Mouse (Mus musculus) hindbrain, embryonic 12.5 days (tissue): ENCODE measurements around the gene Lef1. TPM values are rescaled to one million over a fixed set of nuclear protein-coding genes. Genes with fewer than 3 reads are reported as not detected.

Experiments used
- ATAC-seq: fragments of 200-750 bp; cut with Nextera tagmentation; 2 replicates; pipeline ENCODE4 v1.8.0; 2017; ENCODE audit warnings: moderate TSS enrichment; ENCODE audit not compliant: low FRiP score
- H3K27ac ChIP-seq: fragments of 300-500 bp; sonication (generic); 2 replicates; pipeline ENCODE4 v1.5.1; 2016; ENCODE audit warnings: mild to moderate bottlenecking
- H3K27me3 ChIP-seq: fragments of 300-500 bp; sonication (generic); 2 replicates; pipeline ENCODE4 v1.6.1; 2016; ENCODE audit warnings: mild to moderate bottlenecking
- H3K36me3 ChIP-seq: fragments of 300-500 bp; sonication (generic); 2 replicates; pipeline ENCODE4 v1.6.1; 2016; ENCODE audit warnings: mild to moderate bottlenecking
- H3K4me1 ChIP-seq: fragments of 300-500 bp; sonication (generic); 2 replicates; pipeline ENCODE4 v1.6.1; 2016
- H3K4me2 ChIP-seq: fragments of 300-500 bp; sonication (generic); replicated peaks from 2 replicates; pipeline ENCODE4 v1.6.1; 2016; ENCODE audit warnings: mild to moderate bottlenecking
- H3K4me3 ChIP-seq: fragments of 300-500 bp; sonication (generic); 2 replicates; pipeline ENCODE4 v1.5.1; 2016; ENCODE audit warnings: mild to moderate bottlenecking
- H3K9ac ChIP-seq: fragments of 300-500 bp; sonication (generic); 2 replicates; pipeline ENCODE4 v1.6.1; 2016; ENCODE audit warnings: mild to moderate bottlenecking, moderate library complexity
- H3K9me3 ChIP-seq: fragments of 300-500 bp; sonication (generic); replicated peaks from 2 replicates; pipeline ENCODE4 v1.6.1; 2016; ENCODE audit warnings: mild to moderate bottlenecking
- WGBS: fragments of 180-500 bp; shearing (Covaris S2); methylation state at CpG from one replicate; pipeline ENCODE4 v1.1.7; 2016; 5-methylcytosine and 5-hydroxymethylcytosine counted together
- polyA plus RNA-seq: library from polyadenylated mRNA; unstranded; fragments of >200 nt; fragmentation: Nextera tagmentation; extraction: Ambion mirVana; gene quantifications from 2 replicates; pipeline ENCODE4 v1.2.1, GENCODE M21; 2016

The Lef1 gene
- 31.9 and 33.6 TPM in 2 replicates for polyA plus RNA-seq

DNA sequence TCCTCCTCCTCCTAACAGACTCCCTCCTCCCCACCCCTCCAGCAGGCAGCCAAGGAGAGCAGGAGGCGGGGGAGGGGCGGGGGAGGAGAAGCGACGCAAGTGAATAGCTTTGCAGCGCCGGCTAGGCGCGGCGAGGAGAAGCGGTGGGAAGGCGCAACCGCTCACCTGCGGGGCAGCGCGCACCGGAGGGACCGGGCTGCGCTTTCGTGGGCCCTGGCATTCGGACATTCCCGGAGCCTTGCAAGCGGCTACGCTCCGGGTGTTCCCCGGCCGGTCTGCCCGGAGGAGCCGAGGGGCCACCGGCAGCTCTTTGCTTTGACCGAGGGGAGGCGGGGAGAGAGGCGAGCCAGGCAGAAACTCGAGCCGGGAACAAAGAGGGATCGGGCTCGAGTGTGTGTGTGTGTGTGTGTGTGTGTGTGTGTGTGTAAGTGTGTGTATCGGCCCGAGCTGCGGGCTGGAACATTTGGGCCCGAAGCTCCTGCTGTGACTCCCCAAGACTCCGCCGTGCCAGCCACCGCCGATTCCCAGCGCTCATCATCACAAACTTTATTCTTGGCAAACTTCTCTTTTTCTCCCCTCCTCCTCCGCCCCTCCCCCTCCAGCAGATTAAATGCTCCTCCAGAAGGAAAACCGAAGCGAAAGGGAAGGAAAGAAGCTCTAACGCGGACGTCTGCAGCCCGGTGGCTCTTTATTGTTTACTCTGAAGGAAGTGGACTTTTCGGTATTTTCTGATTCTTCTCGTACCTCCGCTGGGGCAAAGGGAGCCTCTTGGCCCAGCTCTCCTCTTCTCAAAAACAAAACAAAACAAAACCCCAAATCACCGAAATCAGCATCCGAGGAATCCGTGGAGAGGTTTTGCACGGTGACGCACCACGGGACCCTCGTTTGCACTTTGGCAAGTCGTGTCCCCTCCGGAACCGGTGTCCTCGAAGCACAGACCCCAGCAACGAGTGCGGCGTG is at the start of gene Lef1:
Gene Lef1 (plus strand): TSS at position 281 of the 960 bp plus-strand sequence.
- Histone ChIP-seq H3K9me3 (no peaks in the 10 kb centered on the region), H3K4me1 (peaks cover 50% of the 10 kb centered on the region), H3K4me2 (peak within 1 kb of the TSS; percentile 78), H3K36me3 (no peaks in the 10 kb centered on the region), H3K27ac (peak within 1 kb of the TSS; percentile 57), H3K9ac (peak within 1 kb of the TSS; percentile 71), H3K27me3 (peaks cover 60% of the 10 kb centered on the region), H3K4me3 (peak within 1 kb of the TSS; percentile 55)
- peak; percentile 49 for ATAC-seq
- WGBS: under 1% methylated on average over 67 of the region's 69 CpGs

DNA sequence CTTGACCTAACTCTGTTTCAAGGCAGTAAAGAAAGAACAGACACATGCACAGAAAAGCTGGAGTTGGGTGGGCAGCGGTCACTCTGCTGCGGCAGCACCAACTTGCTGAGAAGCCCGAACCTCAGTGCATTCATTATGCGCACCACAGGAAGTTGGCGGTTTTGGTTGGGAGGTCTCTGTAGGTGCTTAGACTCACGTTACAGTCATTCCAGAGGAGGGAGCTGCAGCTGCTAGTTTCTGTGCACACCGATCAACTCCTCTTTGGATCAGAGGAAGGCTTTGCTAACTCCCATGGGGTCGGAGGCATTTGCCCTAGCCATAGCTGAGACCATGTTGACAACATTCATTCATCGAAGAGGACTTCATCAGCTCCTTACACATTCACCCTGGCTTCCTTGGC is 45.3 kb upstream of the Lef1 start:
- WGBS: 82% methylated on average over 9 of the region's 9 CpGs
- Histone ChIP-seq H3K27me3 (no peaks in the 10 kb centered on the region), H3K27ac (no peak overlapping the region), H3K36me3 (no peaks in the 10 kb centered on the region), H3K4me1 (no peaks in the 10 kb centered on the region), H3K4me2 (no peak overlapping the region), H3K9me3 (no peaks in the 10 kb centered on the region), H3K4me3 (no peak overlapping the region), H3K9ac (no peak overlapping the region)
- no peak for ATAC-seq

DNA sequence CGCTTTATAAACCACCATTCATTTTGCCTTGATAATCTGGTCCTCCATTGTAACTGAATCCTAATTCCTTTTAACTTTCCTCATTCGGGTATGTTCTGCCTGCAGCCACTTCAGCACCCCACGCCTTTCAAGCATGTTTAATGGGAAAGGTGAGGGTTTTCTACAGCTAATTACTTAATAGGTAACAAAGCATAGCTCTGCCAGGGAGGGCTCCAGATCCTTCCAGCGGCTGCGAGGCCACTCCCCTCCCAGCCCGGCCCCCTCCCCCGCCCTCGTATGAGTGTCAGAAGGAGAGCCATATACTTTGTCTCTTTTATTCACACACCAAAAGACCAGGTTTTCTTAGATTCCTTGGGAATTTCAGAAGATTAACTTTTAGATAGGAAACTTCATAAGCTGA is 44.1 kb upstream of the Lef1 start:
- no peak overlapping the region for H3K9ac ChIP-seq
- no peaks in the 10 kb centered on the region for H3K4me1 ChIP-seq
- no peak overlapping the region for H3K4me2 ChIP-seq
- 34% methylated on average over 8 of the region's 8 CpGs for WGBS
- no peak for ATAC-seq
- no peaks in the 10 kb centered on the region for H3K9me3 ChIP-seq
- no peak overlapping the region for H3K27ac ChIP-seq
- H3K36me3 ChIP-seq: no peaks in the 10 kb centered on the region
- no peaks in the 10 kb centered on the region for H3K27me3 ChIP-seq
- no peak overlapping the region for H3K4me3 ChIP-seq

DNA sequence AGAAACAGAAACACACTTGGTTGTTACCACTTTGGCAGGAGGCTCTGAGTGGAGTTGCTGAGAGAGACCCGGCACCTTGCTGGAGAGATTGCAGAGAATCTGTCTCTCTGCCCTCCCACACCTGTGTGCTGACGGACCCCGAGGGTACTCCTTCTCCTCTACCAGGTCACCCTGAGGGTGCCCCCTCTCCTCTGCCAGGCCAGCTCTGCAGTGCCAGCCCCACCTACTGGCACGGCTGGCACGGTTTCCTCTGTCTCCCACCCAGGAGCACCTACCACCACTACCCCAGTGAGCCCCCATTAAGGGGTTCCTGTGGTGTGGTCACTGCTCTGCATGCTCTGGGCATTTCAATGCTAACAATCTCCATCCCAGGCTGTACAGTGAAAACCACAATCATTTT is 42.3 kb upstream of the Lef1 start:
- H3K4me1 ChIP-seq: no peaks in the 10 kb centered on the region
- no peaks in the 10 kb centered on the region for H3K27me3 ChIP-seq
- no peak overlapping the region for H3K4me2 ChIP-seq
- 89% methylated on average over 5 of the region's 5 CpGs for WGBS
- no peak for ATAC-seq
- no peak overlapping the region for H3K27ac ChIP-seq
- no peaks in the 10 kb centered on the region for H3K9me3 ChIP-seq
- no peak overlapping the region for H3K9ac ChIP-seq
- no peaks in the 10 kb centered on the region for H3K36me3 ChIP-seq
- H3K4me3 ChIP-seq: no peak overlapping the region

DNA sequence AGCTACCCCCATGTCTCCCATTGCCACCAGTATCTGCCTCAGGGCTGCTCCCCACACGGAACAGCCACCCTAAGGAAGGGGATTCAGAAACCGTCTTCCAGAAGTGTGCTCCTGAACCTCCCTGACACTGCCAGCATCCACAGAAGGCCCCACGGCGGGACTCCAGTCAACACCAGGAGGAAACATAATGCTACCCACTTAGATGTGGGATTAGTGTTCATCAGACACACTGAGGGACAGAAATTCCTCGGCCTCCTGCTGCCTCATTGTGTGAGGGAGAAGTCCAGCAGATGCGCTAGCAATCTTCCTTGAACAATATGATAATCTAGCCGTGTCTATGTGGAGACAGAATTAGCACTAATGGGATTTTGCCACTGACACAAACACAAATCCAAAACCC is 40.1 kb upstream of the Lef1 start:
- no peak for ATAC-seq
- H3K4me1 ChIP-seq: no peaks in the 10 kb centered on the region
- no peak overlapping the region for H3K9ac ChIP-seq
- no peaks in the 10 kb centered on the region for H3K36me3 ChIP-seq
- H3K27me3 ChIP-seq: no peaks in the 10 kb centered on the region
- H3K27ac ChIP-seq: no peak overlapping the region
- H3K9me3 ChIP-seq: no peaks in the 10 kb centered on the region
- H3K4me3 ChIP-seq: no peak overlapping the region
- WGBS: 49% methylated on average over 7 of the region's 7 CpGs
- no peak overlapping the region for H3K4me2 ChIP-seq

DNA sequence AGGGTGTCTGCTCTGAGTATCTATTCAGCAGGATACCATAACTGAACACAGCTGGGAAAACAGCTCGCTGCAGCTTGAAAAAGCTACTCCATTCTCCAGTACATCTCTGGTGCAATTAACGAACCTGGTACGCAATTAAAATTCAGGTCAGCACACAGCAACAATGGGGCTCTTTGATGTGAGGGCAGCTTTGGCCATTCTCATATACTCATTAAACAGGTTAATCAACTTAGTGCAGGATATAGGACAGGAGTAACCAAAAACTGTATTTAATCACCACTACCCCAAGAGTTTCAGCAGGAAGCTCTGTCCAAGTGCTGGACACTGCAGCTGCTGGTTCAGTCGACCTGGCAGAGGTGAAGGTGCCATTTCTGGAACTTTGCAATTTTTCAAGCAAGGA is 37.6 kb upstream of the Lef1 start:
- Histone ChIP-seq H3K27me3 (no peaks in the 10 kb centered on the region), H3K4me2 (no peak overlapping the region), H3K4me1 (no peaks in the 10 kb centered on the region), H3K36me3 (no peaks in the 10 kb centered on the region), H3K9ac (no peak overlapping the region), H3K4me3 (no peak overlapping the region), H3K27ac (no peak overlapping the region), H3K9me3 (no peaks in the 10 kb centered on the region)
- ATAC-seq: no peak
- WGBS: 68% methylated on average over 4 of the region's 4 CpGs

DNA sequence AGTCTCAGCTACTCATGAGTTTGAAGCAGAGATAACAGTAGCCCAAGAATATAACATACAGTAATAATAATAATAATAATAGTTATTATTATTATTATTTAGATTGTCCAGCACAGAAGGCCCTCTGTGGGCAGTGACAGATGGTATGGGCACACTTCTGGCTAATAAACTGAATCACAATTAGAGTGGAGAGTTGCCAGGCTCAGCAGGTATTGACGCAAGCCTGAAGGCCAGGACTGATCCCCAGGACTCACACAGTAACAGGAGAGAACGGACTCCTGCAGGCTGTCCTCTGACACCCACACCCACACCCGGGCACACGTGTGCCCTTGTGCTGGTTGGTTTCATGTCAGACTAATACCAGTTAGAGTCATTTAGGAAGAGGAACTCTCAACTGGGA is 36.3 kb upstream of the Lef1 start:
- no peak overlapping the region for H3K4me2 ChIP-seq
- no peak overlapping the region for H3K27ac ChIP-seq
- no peaks in the 10 kb centered on the region for H3K27me3 ChIP-seq
- WGBS: 82% methylated on average over 4 of the region's 4 CpGs
- no peaks in the 10 kb centered on the region for H3K9me3 ChIP-seq
- no peak overlapping the region for H3K9ac ChIP-seq
- no peak overlapping the region for H3K4me3 ChIP-seq
- no peaks in the 10 kb centered on the region for H3K4me1 ChIP-seq
- no peak for ATAC-seq
- H3K36me3 ChIP-seq: no peaks in the 10 kb centered on the region

DNA sequence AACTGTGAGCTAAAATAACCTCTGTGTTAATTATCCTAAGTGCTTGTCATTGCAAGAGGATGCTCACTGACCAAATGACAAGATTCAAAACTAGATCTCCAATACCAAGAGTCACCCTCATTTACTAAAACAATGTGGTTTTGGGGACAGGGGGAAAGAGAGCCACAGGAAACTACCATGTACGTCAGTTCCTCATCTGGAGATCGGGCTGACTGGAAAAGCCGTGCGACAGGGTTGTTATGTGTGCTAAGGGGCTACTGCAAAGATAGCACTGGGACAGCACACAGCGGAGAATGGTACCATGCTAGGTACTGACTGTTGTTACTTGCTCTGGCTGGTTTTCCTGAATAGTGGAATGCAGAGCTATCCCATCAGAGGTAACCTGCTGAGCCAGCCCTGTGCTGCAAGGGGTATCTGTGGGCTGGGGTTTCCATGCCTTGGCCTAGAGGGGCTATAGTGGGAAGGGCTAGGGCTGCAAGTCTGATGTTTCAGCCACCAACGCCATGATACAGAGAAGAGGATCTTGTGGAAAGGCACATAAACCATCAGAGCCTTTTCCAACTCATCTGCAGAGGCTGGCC is 32.1 kb upstream of the Lef1 start:
- no peak overlapping the region for H3K4me2 ChIP-seq
- WGBS: 88% methylated on average over 6 of the region's 6 CpGs
- no peaks in the 10 kb centered on the region for H3K27me3 ChIP-seq
- ATAC-seq: no peak
- H3K4me3 ChIP-seq: no peak overlapping the region
- no peaks in the 10 kb centered on the region for H3K9me3 ChIP-seq
- H3K9ac ChIP-seq: no peak overlapping the region
- no peak overlapping the region for H3K27ac ChIP-seq
- no peaks in the 10 kb centered on the region for H3K4me1 ChIP-seq
- no peaks in the 10 kb centered on the region for H3K36me3 ChIP-seq

DNA sequence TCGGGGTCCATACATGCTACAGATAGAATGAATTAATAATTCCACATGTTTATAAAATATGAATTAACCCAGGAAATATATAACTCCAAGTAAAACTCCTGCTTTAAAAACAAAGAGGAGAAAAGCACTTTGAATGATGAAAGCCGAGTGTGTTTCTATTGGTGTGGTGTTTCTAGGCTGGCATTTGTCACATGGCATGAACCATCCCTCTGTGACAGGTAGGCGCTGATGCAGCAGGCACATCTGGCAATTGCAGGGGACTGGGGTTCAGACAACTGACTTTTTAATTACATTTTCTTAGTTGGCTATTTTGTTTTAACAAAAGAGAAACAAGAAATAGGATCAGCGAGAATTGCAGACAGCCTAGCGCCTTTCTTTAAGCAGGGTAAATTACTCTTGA is 31.6 kb upstream of the Lef1 start:
- Histone ChIP-seq H3K27me3 (no peaks in the 10 kb centered on the region), H3K27ac (no peak overlapping the region), H3K4me3 (no peak overlapping the region), H3K9me3 (no peaks in the 10 kb centered on the region), H3K4me1 (no peaks in the 10 kb centered on the region), H3K9ac (no peak overlapping the region), H3K36me3 (no peaks in the 10 kb centered on the region), H3K4me2 (no peak overlapping the region)
- ATAC-seq: no peak
- 83% methylated on average over 5 of the region's 5 CpGs for WGBS

DNA sequence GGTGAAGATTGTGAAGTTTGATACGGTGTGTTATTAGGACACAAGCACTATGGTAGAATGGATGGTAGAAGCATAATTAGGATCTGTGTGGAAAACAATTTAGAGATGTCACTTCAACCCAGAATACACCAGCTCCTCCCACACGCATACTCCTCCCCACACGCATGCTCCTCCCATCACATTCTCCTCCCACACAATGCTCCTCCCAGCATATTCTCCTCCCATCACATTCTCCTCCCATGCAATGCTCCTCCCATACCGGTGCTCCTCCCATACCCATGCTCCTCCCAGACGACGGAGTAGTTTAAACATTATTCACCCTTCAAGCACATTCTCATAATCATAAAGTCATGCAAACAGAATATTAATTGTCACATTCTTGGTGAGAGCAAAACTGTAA is 26.5 kb upstream of the Lef1 start:
- H3K4me3 ChIP-seq: no peak overlapping the region
- H3K9ac ChIP-seq: no peak overlapping the region
- no peak overlapping the region for H3K27ac ChIP-seq
- H3K36me3 ChIP-seq: no peaks in the 10 kb centered on the region
- no peak for ATAC-seq
- no peak overlapping the region for H3K4me2 ChIP-seq
- 54% methylated on average over 6 of the region's 6 CpGs for WGBS
- no peaks in the 10 kb centered on the region for H3K9me3 ChIP-seq
- peaks cover 19% of the 10 kb centered on the region for H3K27me3 ChIP-seq
- peaks cover 7% of the 10 kb centered on the region for H3K4me1 ChIP-seq

DNA sequence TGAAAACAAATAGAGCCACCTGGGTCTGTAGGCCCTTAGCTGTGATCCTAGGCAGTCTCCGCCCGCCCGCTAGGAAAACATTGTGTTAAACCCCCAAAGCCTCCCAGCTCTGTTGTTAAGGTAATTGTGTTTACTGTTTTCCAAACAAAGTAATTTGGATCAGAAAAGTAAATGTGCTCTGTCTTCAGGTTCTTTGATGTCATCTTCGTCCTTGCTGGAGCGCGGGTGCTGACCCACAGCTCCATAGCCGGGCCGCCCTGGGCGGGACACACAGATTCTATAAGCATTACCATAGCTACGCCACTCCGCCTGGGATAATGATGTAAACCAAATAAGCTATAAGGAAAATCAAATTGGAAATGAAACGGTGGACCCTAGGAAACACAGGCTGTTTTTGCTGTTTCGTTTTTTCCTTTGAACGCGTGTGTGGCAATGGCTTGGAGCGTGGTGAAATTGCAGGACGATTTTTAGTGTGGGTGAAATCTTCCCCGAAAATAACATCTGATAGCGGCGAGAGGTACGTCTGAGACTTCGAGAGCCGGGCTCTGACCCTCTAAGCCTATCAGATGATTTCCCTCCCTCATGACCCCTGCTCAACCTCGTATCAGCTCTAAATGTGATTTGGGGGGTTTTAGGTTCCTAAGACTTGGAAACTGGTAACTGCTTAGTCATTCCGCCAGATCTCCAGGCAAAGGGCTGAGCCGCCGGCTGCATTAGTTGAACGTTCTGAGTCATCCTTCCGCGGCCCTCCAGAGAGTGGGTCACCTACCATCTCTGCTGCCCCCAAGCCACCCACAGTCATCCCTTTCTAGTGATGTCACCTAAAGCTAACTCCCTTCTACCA is 25.3 kb upstream of the Lef1 start:
- Histone ChIP-seq H3K4me2 (peak overlapping the region; percentile 65), H3K27me3 (peaks cover 19% of the 10 kb centered on the region), H3K9me3 (no peaks in the 10 kb centered on the region), H3K9ac (0 out of 2 replicates have a peak overlapping the region, but pooled peaks have one; percentile 43), H3K4me3 (peak overlapping the region; percentile 32), H3K27ac (no peak overlapping the region), H3K36me3 (no peaks in the 10 kb centered on the region), H3K4me1 (peaks cover 7% of the 10 kb centered on the region)
- WGBS: 2% methylated on average over 30 of the region's 30 CpGs
- peak; percentile 73 for ATAC-seq

DNA sequence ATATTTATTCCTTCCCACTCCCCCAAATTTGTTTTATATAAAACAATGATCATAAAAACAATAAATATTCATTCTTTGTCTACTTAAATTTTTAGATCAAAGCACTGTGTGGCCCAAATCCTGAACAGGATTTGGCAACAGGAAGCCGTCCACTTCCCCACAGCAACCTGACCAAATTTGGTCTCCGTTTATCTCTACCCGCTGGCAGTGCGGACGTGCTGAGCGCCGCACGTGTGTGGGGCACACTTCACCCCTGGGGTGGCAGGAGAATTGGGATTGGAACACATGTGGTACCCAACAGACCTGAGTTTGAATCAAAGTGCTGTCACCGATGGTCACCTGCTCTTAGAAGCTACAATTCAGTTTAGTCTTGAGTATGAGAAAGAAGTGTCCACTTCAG is 24.3 kb upstream of the Lef1 start:
- Histone ChIP-seq H3K27me3 (peaks cover 19% of the 10 kb centered on the region), H3K27ac (no peak overlapping the region), H3K4me2 (no peak overlapping the region), H3K4me1 (peaks cover 7% of the 10 kb centered on the region), H3K9ac (no peak overlapping the region), H3K9me3 (no peaks in the 10 kb centered on the region), H3K4me3 (no peak overlapping the region), H3K36me3 (no peaks in the 10 kb centered on the region)
- WGBS: 71% methylated on average over 9 of the region's 9 CpGs
- ATAC-seq: no peak
